Mouse (Mus musculus) forebrain, postnatal 0 days (tissue): ENCODE data around the gene Carf. TPM values are rescaled to one million over a fixed set of nuclear protein-coding genes. Genes with fewer than 3 reads are reported as not detected.
"Not testable (repeated sequence)": the region's sequence is repeated elsewhere in the genome, so short reads cannot be mapped to it uniquely, and the experiment has no call there.

Source experiments
- ATAC-seq: fragments of 200-750 bp; cut with Nextera tagmentation; 2 replicates; pipeline ENCODE4 v1.8.0; 2017; ENCODE audit warnings: mild to moderate bottlenecking, moderate library complexity
- DNase-seq: peaks from one replicate; pipeline ENCODE4 v3.0.0-alpha.2; 2015
- H3K27ac ChIP-seq: fragments of 300-500 bp; sonication (generic); 2 replicates; pipeline ENCODE4 v1.5.1; 2014; ENCODE audit warnings: low read depth, mild to moderate bottlenecking, antibody characterized with exemption, low read length, moderate library complexity, mixed read lengths
- H3K27me3 ChIP-seq: fragments of 300-500 bp; sonication (generic); 2 replicates; pipeline ENCODE4 v1.6.1; 2014; ENCODE audit warnings: mild to moderate bottlenecking, low read length, mixed read lengths; ENCODE audit not compliant: insufficient read depth
- H3K36me3 ChIP-seq: fragments of 300-500 bp; sonication (generic); 2 replicates; pipeline ENCODE4 v1.6.1; 2014; ENCODE audit warnings: mild to moderate bottlenecking, moderate library complexity; ENCODE audit not compliant: insufficient read depth
- H3K4me1 ChIP-seq: fragments of 300-500 bp; sonication (generic); 2 replicates; pipeline ENCODE4 v1.6.1; 2014; ENCODE audit warnings: antibody characterized with exemption; ENCODE audit not compliant: insufficient read depth
- H3K4me2 ChIP-seq: fragments of 300-500 bp; sonication (generic); 2 replicates; pipeline ENCODE4 v1.6.1; 2014; ENCODE audit warnings: low read depth, mild to moderate bottlenecking, moderate library complexity
- H3K4me3 ChIP-seq: fragments of 300-500 bp; sonication (generic); 2 replicates; pipeline ENCODE4 v1.5.1; 2014; ENCODE audit warnings: low read depth, low read length, mixed read lengths
- H3K9ac ChIP-seq: fragments of 300-500 bp; sonication (generic); 2 replicates; pipeline ENCODE4 v1.6.1; 2014; ENCODE audit warnings: mild to moderate bottlenecking
- H3K9me3 ChIP-seq: fragments of 300-500 bp; sonication (generic); 2 replicates; pipeline ENCODE4 v1.6.1; 2016; ENCODE audit warnings: low read length
- CTCF ChIP-seq: sonication (generic); IDR thresholded peaks from 2 replicates; pipeline ENCODE4 v1.5.1; 2016; ENCODE audit warnings: antibody characterized with exemption, control low read depth, low read depth
- WGBS: fragments of 180-500 bp; shearing (Covaris S2); extraction: QIAGEN DNeasy Blood & Tissue Kit; methylation state at CpG from one replicate; pipeline ENCODE4 v1.1.7; 2014; 5-methylcytosine and 5-hydroxymethylcytosine counted together
- polyA plus RNA-seq: library from polyadenylated mRNA; unstranded; fragments of >200 nt; fragmentation: Nextera tagmentation; extraction: Ambion mirVana; gene quantifications from 2 replicates; pipeline ENCODE4 v1.2.1, GENCODE M21; 2015
- total RNA-seq: library from RNA; depleted of rRNA; stranded (reverse); fragments of >200 nt; gene quantifications from 2 replicates; pipeline ENCODE4 v1.2.3, GENCODE M21; 2014

The Carf gene
- total and polyA plus RNA-seq, 2 experiments from 2014 or later: 7.0 to 30.2 TPM

DNA sequence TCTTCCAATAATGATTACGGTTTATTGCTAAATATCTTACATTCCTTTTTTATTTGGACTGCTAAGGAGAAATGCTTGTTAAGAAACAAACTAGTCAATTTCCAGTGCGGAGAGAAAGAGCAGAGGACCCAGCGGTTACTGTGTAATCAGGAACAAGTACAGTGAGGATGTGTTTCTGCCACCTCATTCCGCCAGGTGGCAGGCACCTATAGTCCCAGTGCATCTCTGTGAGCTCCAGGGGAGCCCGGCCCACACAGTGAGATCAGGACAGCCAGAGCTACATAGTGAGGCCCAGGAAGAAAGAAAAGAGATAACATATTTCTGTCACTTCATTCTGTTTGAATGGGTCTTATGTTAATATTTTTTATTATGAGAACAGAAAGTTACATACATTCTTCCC lies 54.7 kb downstream of the Carf start:
- Histone ChIP-seq H3K9ac (no peak overlapping the region), H3K27me3 (no peaks in the 10 kb centered on the region), H3K9me3 (no peaks in the 10 kb centered on the region), H3K4me1 (no peaks in the 10 kb centered on the region), H3K27ac (no peak overlapping the region), H3K36me3 (peaks cover 3% of the 10 kb centered on the region; the same call in 1 of the 2 replicates), H3K4me3 (no peak overlapping the region), H3K4me2 (no peak overlapping the region)
- ATAC-seq (no peak), DNase-seq (no peak)
- TF ChIP-seq CTCF: no peak; the same call in 1 of the 2 replicates
- WGBS: 77% methylated on average over 5 of the region's 5 CpGs

DNA sequence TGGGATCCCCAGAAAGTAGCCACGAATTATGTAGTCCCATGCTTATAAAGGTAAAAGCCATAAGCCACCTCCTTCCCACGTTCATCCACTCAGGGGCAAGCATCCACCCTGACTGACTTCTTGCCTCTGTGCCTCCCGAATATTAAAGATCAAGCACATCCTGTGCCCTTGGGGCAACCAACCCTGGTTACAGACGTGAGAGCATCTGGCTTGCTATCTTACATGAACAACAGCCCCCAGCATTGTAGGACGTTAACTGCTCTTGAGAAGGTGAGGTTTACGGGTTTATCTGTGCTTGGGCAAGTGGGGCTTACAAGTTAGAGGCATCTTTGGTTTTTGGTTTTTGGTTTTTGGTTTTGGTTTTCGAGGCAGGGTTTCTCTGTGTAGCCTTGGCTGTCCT lies 58.6 kb downstream of the Carf start:
- Histone ChIP-seq H3K9me3 (no peaks in the 10 kb centered on the region), H3K4me1 (no peaks in the 10 kb centered on the region), H3K4me2 (no peak overlapping the region), H3K27me3 (no peaks in the 10 kb centered on the region), H3K27ac (no peak overlapping the region), H3K36me3 (no peaks in the 10 kb centered on the region), H3K9ac (no peak overlapping the region), H3K4me3 (no peak overlapping the region)
- WGBS: 91% methylated on average over 7 of the region's 7 CpGs
- no peak for DNase-seq
- TF ChIP-seq CTCF: no peak
- ATAC-seq: no peak

DNA sequence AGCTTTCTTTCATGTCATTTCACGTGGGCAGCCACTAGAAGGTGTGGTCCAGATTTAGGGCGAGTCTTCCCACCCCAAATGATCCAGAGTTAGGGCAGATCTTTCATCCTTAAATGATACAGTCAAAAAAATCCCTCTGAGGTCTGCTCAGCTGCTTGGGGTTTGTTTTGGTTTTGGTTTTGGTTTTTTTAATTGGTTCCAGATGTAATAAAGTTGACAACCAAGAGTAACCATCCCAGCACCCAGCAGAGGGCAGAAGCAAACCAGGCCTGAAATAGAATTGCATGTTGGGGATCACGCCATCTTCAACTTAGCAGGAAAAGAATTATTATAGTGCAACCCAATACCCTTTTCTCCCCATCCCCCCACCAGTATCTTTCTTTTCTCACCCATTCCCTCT lies 60.4 kb downstream of the Carf start:
- DNase-seq: peak; percentile 11
- WGBS: 70% methylated on average over 3 of the region's 3 CpGs

DNA sequence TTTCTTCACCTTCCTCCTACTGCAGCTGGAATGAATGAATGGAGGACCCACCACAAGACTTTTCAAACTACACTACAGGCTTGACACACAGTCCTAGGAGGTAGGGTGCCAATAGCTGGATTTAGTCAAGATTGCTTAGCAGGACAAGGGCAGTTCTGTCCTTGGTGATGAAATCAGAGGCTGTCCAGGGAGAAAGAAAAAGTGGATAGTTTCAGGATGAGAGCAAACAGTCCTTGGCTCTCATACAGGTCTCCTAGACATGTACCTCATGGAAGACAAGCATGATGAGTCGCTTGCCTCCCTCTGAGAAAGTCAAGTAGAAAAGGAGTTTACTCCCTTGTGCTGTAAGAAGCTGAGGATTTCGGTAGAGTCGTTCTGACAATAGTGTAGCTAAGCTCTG lies 65.6 kb downstream of the Carf start:
- H3K27me3 ChIP-seq: no peaks in the 10 kb centered on the region
- H3K36me3 ChIP-seq: no peaks in the 10 kb centered on the region
- H3K4me1 ChIP-seq: no peaks in the 10 kb centered on the region
- DNase-seq: no peak
- no peak for ATAC-seq
- no peak overlapping the region for H3K9ac ChIP-seq
- WGBS: 92% methylated on average over 3 of the region's 3 CpGs
- no peak overlapping the region for H3K27ac ChIP-seq
- no peaks in the 10 kb centered on the region for H3K9me3 ChIP-seq
- TF ChIP-seq CTCF: no peak
- no peak overlapping the region for H3K4me2 ChIP-seq
- H3K4me3 ChIP-seq: no peak overlapping the region

More for the DNA sequence above, 60.4 kb downstream of the Carf start:
- Histone ChIP-seq H3K36me3 (no peaks in the 10 kb centered on the region), H3K9ac (no peak overlapping the region), H3K9me3 (no peaks in the 10 kb centered on the region), H3K27ac (no peak overlapping the region), H3K27me3 (no peaks in the 10 kb centered on the region), H3K4me1 (no peaks in the 10 kb centered on the region), H3K4me2 (no peak overlapping the region), H3K4me3 (no peak overlapping the region)
- TF ChIP-seq CTCF: peak; percentile 53
- ATAC-seq: no peak

DNA sequence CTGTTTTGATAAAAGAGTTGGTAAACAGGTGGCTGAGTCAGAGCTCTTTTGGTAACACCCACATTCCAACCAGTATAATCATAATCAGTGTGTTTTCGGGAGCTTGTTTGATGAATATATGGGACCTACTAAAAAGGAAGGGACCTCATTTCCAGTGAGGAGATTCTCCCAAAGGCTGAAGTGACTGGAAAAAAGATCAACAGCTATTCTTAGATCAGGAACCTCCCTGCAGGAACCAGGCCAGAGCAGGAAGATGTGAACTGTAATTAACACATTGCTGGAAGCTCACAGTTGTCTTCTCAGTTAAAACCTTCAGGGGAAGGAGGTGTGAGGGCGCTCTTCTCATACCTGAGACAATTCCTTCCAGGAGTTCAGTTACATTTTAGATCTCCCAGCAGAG lies 71.6 kb downstream of the Carf start:
- Histone ChIP-seq H3K4me3 (no peak overlapping the region), H3K4me1 (no peaks in the 10 kb centered on the region), H3K9ac (no peak overlapping the region), H3K4me2 (no peak overlapping the region), H3K36me3 (no peaks in the 10 kb centered on the region), H3K27me3 (no peaks in the 10 kb centered on the region), H3K27ac (no peak overlapping the region), H3K9me3 (no peaks in the 10 kb centered on the region)
- WGBS: 82% methylated on average over 2 of the region's 2 CpGs
- ATAC-seq: no peak
- TF ChIP-seq CTCF: no peak
- DNase-seq: no peak

DNA sequence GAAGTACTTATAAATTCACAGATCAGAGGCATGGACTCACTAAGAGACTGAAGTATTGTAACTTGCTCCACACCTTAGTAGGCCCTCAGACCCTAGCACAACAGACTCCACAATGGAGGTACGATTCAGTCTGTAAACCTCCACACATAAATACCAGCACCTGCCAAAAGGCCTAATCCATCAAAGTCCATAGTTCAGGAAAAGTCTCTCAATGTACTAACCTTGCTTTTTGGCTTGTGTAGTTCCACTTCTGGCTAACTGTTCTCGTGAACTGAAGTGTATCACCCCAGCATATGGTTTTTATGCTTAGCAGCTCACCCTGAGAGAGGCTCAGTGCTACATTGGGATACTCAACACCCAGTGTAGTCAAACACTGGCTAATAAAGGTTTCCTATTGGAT lies 72.2 kb downstream of the Carf start:
- no peak overlapping the region for H3K27ac ChIP-seq
- no peak overlapping the region for H3K9ac ChIP-seq
- no peak for ATAC-seq
- no peaks in the 10 kb centered on the region for H3K27me3 ChIP-seq
- WGBS: 85% methylated on average over 2 of the region's 2 CpGs
- H3K4me3 ChIP-seq: no peak overlapping the region
- no peak for DNase-seq
- no peaks in the 10 kb centered on the region for H3K4me1 ChIP-seq
- H3K36me3 ChIP-seq: no peaks in the 10 kb centered on the region
- H3K4me2 ChIP-seq: no peak overlapping the region
- H3K9me3 ChIP-seq: no peaks in the 10 kb centered on the region
- no peak for TF ChIP-seq CTCF

DNA sequence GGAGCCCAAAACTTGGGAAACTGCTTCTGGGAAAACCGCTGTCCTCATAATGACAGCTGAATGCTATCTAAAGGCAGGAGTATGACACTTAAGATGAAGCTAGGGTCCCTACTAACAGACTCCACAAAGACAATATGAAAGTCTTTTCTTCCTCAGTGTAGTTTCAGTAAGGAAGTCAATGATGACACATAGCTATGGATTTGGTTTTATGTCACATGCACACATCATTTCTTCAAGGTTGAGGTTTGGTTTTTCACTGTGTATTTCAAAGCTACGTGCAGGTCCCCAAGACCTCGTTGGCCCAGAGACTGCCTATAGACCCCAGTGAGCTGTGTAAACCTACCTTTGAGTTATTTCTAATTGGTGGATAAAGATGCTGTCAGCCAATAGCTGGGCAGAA lies 75.1 kb downstream of the Carf start:
- Histone ChIP-seq H3K4me1 (no peaks in the 10 kb centered on the region), H3K27me3 (no peaks in the 10 kb centered on the region), H3K36me3 (no peaks in the 10 kb centered on the region), H3K9ac (no peak overlapping the region), H3K9me3 (no peaks in the 10 kb centered on the region), H3K4me2 (no peak overlapping the region), H3K4me3 (no peak overlapping the region), H3K27ac (no peak overlapping the region)
- ATAC-seq: no peak
- DNase-seq: no peak
- no peak for TF ChIP-seq CTCF
- 91% methylated on average over 3 of the region's 3 CpGs for WGBS

DNA sequence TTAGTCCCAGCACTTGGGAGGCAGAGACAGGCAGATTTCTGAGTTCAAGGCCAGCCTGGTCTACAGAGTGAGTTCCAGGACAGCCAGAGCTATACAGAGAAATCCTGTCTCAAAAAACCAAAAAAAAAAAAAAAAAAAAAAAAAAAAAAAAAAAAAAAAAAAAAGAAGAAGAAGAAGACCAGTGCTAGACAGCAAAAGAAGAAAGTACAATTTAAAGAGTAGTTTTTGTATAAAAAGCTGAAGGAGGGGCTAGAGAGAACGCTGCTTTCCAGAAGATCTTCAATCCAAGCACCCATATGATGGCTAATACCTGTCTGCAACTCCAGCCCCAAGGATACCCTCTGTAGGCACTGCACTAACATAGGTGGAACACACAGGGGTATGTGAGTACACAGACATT lies 79.8 kb downstream of the Carf start:
- not testable (repeated sequence) for H3K4me1 ChIP-seq, H3K9me3 ChIP-seq, H3K4me2 ChIP-seq, H3K9ac ChIP-seq, ATAC-seq, H3K27me3 ChIP-seq, H3K4me3 ChIP-seq, H3K27ac ChIP-seq, H3K36me3 ChIP-seq, DNase-seq
- 97% methylated on average over 1 of the region's 1 CpGs for WGBS
